In genomic region chr2:4988826-4989424, GRCm38 (mm10) we compare ENCODE assay signal across 13 mouse cellular contexts. TPM values are rescaled to one million over a fixed set of nuclear protein-coding genes. Genes with fewer than 3 reads are reported as not detected.
A peak's percentile ranks its signal among the peaks of the same experiment; 100 is the strongest.
DNase-seq lines count a peak whose midpoint lies in the region; ATAC-seq and TF ChIP-seq lines count a peak whose summit lies in the region.
"Had no signal": no experiment of that assay in that cellular context is flagged by ENCODE, and none has a peak within 500 bp of the region (broad histone marks: within the 10 kb centered on the region; RNA-seq: fewer than 3 reads in every experiment).

No protein-coding gene starts in this region.

- H3K36me3 ChIP-seq in intestine, postnatal 0 days (ENCODE audit: control insufficient read depth, insufficient read depth), result peaks cover 20% of the 10 kb centered on the region; the same call in 1 of the 2 replicates
- H3K36me3 ChIP-seq in intestine, embryonic 16.5 days (ENCODE audit: control insufficient read depth, insufficient read depth, low read length), result no peaks in the 10 kb centered on the region; the same call in 1 of the 2 replicates
- H3K36me3 ChIP-seq in CH12.LX (replicated peaks in 1 of 2; ENCODE audit: control insufficient read depth in 1 of 2, insufficient read depth in 1 of 2, low read length in 1 of 2), result peaks cover 36 to 57% of the 10 kb centered on the region in 2 experiments

- H3K27me3 ChIP-seq in intestine, postnatal 0 days (replicated peaks; ENCODE audit: control insufficient read depth, insufficient read depth, low read length), result no peaks in the 10 kb centered on the region
- H3K27me3 ChIP-seq in intestine, embryonic 16.5 days (replicated peaks; ENCODE audit: control insufficient read depth, insufficient read depth, low read length), result no peaks in the 10 kb centered on the region
- H3K27me3 ChIP-seq in CH12.LX (replicated peaks), result no peaks in the 10 kb centered on the region
- H3K27me3 ChIP-seq: hindbrain, embryonic 13.5 days; Patski; stomach, embryonic 15.5 days had no signal

- H3K79me2 ChIP-seq in CH12.LX (replicated peaks; ENCODE audit: control insufficient read depth, extremely low read depth, insufficient read depth, poor library complexity, severe bottlenecking), result no peaks in the 10 kb centered on the region

- no peak overlapping the region for H3K4me2 ChIP-seq in intestine, postnatal 0 days (replicated peaks; ENCODE audit: low read depth)
- no peak overlapping the region for H3K4me2 ChIP-seq in intestine, embryonic 16.5 days (ENCODE audit: low read depth, low read length)
- H3K4me2 ChIP-seq in CH12.LX (ENCODE audit: insufficient read depth, low read depth, poor library complexity, severe bottlenecking), result no peak overlapping the region
- H3K4me2 ChIP-seq: hindbrain, embryonic 13.5 days; stomach, embryonic 15.5 days had no signal

- no peak for TF ChIP-seq POLR2A in CH12.LX (IDR thresholded peaks at IDR 0.05; ENCODE audit: low read depth, low read length)

- ATAC-seq in intestine, postnatal 0 days, result no peak
- no peak for ATAC-seq in intestine, embryonic 16.5 days
- ATAC-seq: Patski had no signal

- no peak overlapping the region for H3K9ac ChIP-seq in intestine, postnatal 0 days (ENCODE audit: low read depth, low read length)
- H3K9ac ChIP-seq in intestine, embryonic 16.5 days (ENCODE audit: low read depth, low read length), result no peak overlapping the region
- H3K9ac ChIP-seq in CH12.LX (ENCODE audit: insufficient read depth, low read depth), result no peak overlapping the region
- H3K9ac ChIP-seq: hindbrain, embryonic 13.5 days; stomach, embryonic 15.5 days had no signal

- no peak for TF ChIP-seq EP300 in CH12.LX (IDR thresholded peaks at IDR 0.05; ENCODE audit: low read length)

- no peaks in the 10 kb centered on the region for H3K9me3 ChIP-seq in intestine, postnatal 0 days (ENCODE audit: control insufficient read depth)
- no peaks in the 10 kb centered on the region for H3K9me3 ChIP-seq in intestine, embryonic 16.5 days (ENCODE audit: control insufficient read depth, low read length)
- no peaks in the 10 kb centered on the region for H3K9me3 ChIP-seq in CH12.LX (replicated peaks; ENCODE audit: low read length)
- H3K9me3 ChIP-seq: hindbrain, embryonic 13.5 days; stomach, embryonic 15.5 days had no signal

- WGBS in intestine, postnatal 0 days, result 75% methylated on average over 11 of the region's 11 CpGs
- 77% methylated on average over 11 of the region's 11 CpGs for WGBS in intestine, embryonic 16.5 days

- H3K4me1 ChIP-seq in intestine, postnatal 0 days (replicated peaks; ENCODE audit: control insufficient read depth, insufficient read depth, low read length), result no peaks in the 10 kb centered on the region
- no peaks in the 10 kb centered on the region for H3K4me1 ChIP-seq in intestine, embryonic 16.5 days (ENCODE audit: control insufficient read depth, insufficient read depth, low read length)
- peaks cover 0 to 11% of the 10 kb centered on the region in 2 experiments; a peak in 2 of 4 replicates for H3K4me1 ChIP-seq in CH12.LX (ENCODE audit: control insufficient read depth in 1 of 2, insufficient read depth in 2 of 2)
- H3K4me1 ChIP-seq: hindbrain, embryonic 13.5 days; stomach, embryonic 15.5 days had no signal

- H3K27ac ChIP-seq in intestine, postnatal 0 days (ENCODE audit: low read depth, low read length), result no peak overlapping the region
- no peak overlapping the region for H3K27ac ChIP-seq in intestine, embryonic 16.5 days (ENCODE audit: low read length)
- no peak overlapping the region for H3K27ac ChIP-seq in CH12.LX (ENCODE audit: insufficient read depth, low read depth)
- H3K27ac ChIP-seq: hindbrain, embryonic 13.5 days; macrophage; stomach, embryonic 15.5 days had no signal

- TF ChIP-seq RAD21 in CH12.LX (IDR thresholded peaks at IDR 0.05; ENCODE audit: low read depth, low read length), result peak; percentile 54

- intact Hi-C loops in heart, postnatal 10 days (cut with DNase I), result no loop called here

- TF ChIP-seq CTCF in intestine, postnatal 0 days (IDR thresholded peaks at IDR 0.05; ENCODE audit: low read depth), result peak; percentile 64
- TF ChIP-seq CTCF in CH12.LX (conservative IDR thresholded peaks at IDR 0.05 in 1 of 2, IDR thresholded peaks at IDR 0.05 in 1 of 2; ENCODE audit: low read depth in 2 of 2, low read length in 2 of 2), result peak in 1 of 2 experiments; percentile 58; a peak in 2 of 4 replicates

- DNase-seq in CH12.LX (ENCODE audit: extremely low read depth), result no peak
- DNase-seq in brain, adult 2 months (ENCODE audit: low read depth, low spot score), result peak; percentile 37
- DNase-seq in lung, postnatal 10 days, result peak; percentile 8
- no peak for DNase-seq in thymus, postnatal 0 days (ENCODE audit: low spot score)
- no peak for DNase-seq in heart, postnatal 10 days
- DNase-seq in adrenal gland, postnatal 10 days, result no peak

- no peak overlapping the region for H3K4me3 ChIP-seq in intestine, postnatal 0 days (ENCODE audit: low read depth, low read length)
- no peak overlapping the region for H3K4me3 ChIP-seq in intestine, embryonic 16.5 days (ENCODE audit: low read length)
- H3K4me3 ChIP-seq in CH12.LX (replicated peaks in 1 of 3; ENCODE audit: low read depth in 2 of 3, low read length in 2 of 3, poor library complexity in 1 of 3), result no peak overlapping the region
- H3K4me3 ChIP-seq: erythroblast, embryonic 14.5 days; hindbrain, embryonic 13.5 days; stomach, embryonic 15.5 days had no signal

- in situ Hi-C loops in CH12.LX (cut with MboI; ENCODE audit: low pct_ligation_motif_present, low pct_unique_long_range_greater_than_20kb, low sequenced_read_pairs), result no loop called here

- dilution Hi-C loops in CH12.LX (cut with MboI; ENCODE audit: extremely low pct_ligation_motif_present, extremely low pct_unique_long_range_greater_than_20kb, low sequenced_read_pairs), result no loop called here

TF ChIP-seq in CH12.LX, 34 proteins besides CTCF, POLR2A, EP300 and RAD21:
- TF ChIP-seq SMC3 (IDR thresholded peaks at IDR 0.05; ENCODE audit: low read depth, low read length) (peak; percentile 32), TCF12 (IDR thresholded peaks at IDR 0.05; ENCODE audit: low read depth, low read length) (no peak), ZNF384 (IDR thresholded peaks at IDR 0.05; ENCODE audit: low read depth, low read length) (peak; percentile 90), UBTF (IDR thresholded peaks at IDR 0.05; ENCODE audit: low read depth, low read length) (no peak), ZKSCAN1 (IDR thresholded peaks at IDR 0.05; ENCODE audit: borderline replicate concordance, low read depth, low read length) (no peak), ZC3H11A (IDR thresholded peaks at IDR 0.05; ENCODE audit: low read depth, low read length) (no peak), E2F4 (IDR thresholded peaks at IDR 0.05; ENCODE audit: insufficient replicate concordance, low read depth, low read length) (no peak)

RNA-seq across cellular contexts. Expression of gene Ucma, which starts 13.0 kb away (rescaled TPM):
- not detected in 2 replicates for polyA plus RNA-seq in intestine, postnatal 0 days (2015; fragmentation: Nextera tagmentation; extraction: Ambion mirVana)
- not detected in 2 replicates for polyA plus RNA-seq in intestine, embryonic 16.5 days (2015; fragmentation: Nextera tagmentation; extraction: Ambion mirVana)
- total RNA-seq in CH12.LX (2012; rRNA removed), result not detected in 2 replicates
- total RNA-seq in CH12.LX (2014; rRNA removed), result not detected in 2 replicates
- polyA plus RNA-seq in CH12.LX (2012; ENCODE audit: insufficient read length, low read depth), result not detected in 2 replicates
- 3.1 and 3.9 TPM in 2 replicates for polyA plus RNA-seq in thymus, postnatal 0 days (2015; fragmentation: Nextera tagmentation; extraction: Ambion mirVana)
- under 1 TPM; 0.36 to 0.37 TPM for total RNA-seq in heart, postnatal 10 days (2021)
- not detected for total RNA-seq in adrenal gland, postnatal 10 days (2021)
- polyA plus RNA-seq: erythroblast, embryonic 14.5 days; macrophage; Patski; stomach, embryonic 15.5 days had no signal

RNA-seq across cellular contexts. Expression of gene Mcm10, which starts 23.7 kb away (rescaled TPM):
- 9.2 and 9.3 TPM in 2 replicates for polyA plus RNA-seq in intestine, postnatal 0 days (2015; fragmentation: Nextera tagmentation; extraction: Ambion mirVana)
- polyA plus RNA-seq in intestine, embryonic 16.5 days (2015; fragmentation: Nextera tagmentation; extraction: Ambion mirVana), result 28.4 and 30.0 TPM in 2 replicates
- total RNA-seq in CH12.LX (2012; rRNA removed) (73.6 and 87.3 TPM in 2 replicates), CH12.LX (2014; rRNA removed) (65.2 and 72.6 TPM in 2 replicates)
- 104 and 122 TPM in 2 replicates for polyA plus RNA-seq in CH12.LX (2012; ENCODE audit: insufficient read length, low read depth)
- polyA plus RNA-seq in thymus, postnatal 0 days (2015; fragmentation: Nextera tagmentation; extraction: Ambion mirVana), result 31.0 and 35.5 TPM in 2 replicates
- total RNA-seq in heart, postnatal 10 days (2021), result 1 to 10 TPM; 3.5 to 3.9 TPM
- 1 to 10 TPM; 9.3 to 9.5 TPM for total RNA-seq in adrenal gland, postnatal 10 days (2021)

Comparison
In these comparisons a context has a peak if more than half of its experiments do, and no peak if none do; other contexts are left out.
1. DNase-seq: peak in brain, adult 2 months (single experiment) and lung, postnatal 10 days (single experiment); none in CH12.LX (single experiment), thymus, postnatal 0 days (single experiment), heart, postnatal 10 days (0 of 2) and adrenal gland, postnatal 10 days (single experiment).